Mouse (Mus musculus): Measurements from ENCODE around the gene Wdr82. TPM values are rescaled to one million over a fixed set of nuclear protein-coding genes. Genes with fewer than 3 reads are reported as not detected.

Gene Wdr82
- polyA plus RNA-seq (2012), result 13.1 and 14.5 TPM in 2 replicates

DNA sequence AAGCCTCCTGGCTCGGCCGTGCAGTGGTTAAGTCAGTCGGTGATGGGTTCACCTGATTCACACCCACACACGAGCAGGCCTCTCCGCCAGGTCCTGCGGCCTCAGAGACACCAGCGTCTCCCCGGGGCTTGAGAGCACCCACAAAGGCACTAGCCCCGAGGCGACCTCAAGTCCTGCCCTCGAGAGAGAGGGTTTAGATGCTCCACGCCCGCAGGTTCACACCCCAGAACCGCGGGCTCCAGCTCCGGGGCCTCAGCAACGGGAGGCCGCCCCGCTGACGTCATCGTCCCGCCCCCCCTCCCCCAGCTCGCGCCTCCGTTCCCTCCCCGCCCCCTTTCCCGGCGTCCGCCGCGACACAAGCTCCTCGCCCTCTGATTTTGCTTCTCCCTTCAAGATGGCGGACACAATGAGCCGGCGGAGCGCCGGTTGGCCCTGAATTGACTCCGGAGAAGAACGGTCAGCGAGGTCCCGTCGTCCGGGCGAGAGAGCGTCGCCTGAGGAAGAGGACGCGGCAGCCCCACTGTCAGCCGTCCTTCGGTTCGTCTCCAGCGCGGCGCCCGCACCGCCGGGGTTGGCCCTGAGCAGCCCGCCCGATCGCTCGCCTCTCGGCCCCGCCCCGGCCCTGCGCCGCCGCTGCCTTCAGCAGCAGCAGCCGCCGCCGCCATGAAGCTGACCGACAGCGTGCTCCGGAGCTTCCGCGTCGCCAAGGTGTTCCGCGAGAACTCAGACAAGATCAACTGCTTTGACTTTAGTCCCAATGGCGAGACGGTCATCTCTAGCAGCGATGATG lies at the start of gene Wdr82:
Wdr82 (plus strand) TSS at position 373 of the 790 bp plus-strand sequence.

DNA sequence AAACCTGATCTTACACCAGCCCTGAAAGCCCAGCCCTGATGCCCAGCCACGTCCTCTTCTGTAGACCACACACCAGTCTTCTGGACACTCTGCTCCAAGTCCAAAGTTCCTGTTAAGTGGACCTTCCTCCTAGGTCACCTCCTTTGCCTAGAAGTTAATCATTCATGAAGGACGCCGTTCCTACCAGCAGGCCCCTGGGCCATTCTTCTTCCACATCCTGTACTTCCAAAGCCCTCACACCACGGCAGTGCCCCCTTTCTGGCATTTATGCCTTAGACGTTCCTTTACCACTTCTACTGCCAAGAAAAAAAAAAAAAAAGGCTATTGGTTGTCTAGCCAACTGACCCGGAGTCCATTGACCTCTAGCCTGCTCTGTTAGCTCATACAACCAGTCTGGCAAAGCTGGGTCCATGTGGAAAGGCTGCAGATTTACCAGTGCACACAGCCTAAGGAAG lies 12.7 kb upstream of the Wdr82 start, which contains the start of gene Glyctk:
Glyctk (minus strand) TSS at position 102 of the 455 bp plus-strand sequence.

DNA sequence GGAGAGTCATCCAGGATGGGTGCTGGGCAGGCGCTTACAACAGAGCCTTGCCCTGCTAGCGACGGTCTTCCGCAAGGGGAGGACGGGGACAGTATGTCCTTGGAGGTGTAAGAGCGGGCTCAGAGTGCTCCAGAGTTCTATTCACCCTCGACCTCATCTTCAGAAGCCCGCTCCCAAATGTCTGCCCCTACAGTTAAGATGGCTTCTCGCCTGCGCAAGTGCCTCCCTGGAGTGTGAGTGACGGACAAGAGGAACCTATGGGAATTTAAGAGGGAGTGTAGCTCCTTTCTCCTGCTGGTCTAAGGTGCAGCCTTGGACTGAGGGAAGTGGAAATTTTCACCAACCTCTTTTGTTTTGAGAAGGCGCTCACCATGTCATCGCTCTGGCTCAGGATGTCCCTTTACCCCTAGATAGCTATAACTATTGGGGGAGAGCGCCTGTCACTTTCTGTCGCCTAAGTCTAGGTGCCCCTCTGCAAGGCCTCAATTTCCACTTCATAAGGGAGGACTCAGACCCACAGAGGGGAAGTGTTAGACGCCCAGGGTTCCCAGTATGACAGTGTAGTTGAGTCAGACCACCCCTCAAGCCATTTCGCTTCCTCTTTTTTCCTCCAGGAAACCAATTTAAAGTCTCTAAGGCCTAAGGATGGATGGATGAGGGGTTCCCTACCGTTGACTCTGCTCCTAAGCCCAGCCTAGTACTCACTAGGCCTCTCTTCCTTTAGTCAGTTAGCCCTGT lies 29.0 kb downstream of the Wdr82 start, which contains the start of gene Ppm1m:
Ppm1m (minus strand) TSS at position 212 of the 738 bp plus-strand sequence.

GRCm38 (mm10) chr9:106202819-106203636 lies 32.3 kb downstream of the Wdr82 start, which contains the start of gene Twf2:
TSS of gene Twf2 (plus strand) at chr9:106203108.

DNA sequence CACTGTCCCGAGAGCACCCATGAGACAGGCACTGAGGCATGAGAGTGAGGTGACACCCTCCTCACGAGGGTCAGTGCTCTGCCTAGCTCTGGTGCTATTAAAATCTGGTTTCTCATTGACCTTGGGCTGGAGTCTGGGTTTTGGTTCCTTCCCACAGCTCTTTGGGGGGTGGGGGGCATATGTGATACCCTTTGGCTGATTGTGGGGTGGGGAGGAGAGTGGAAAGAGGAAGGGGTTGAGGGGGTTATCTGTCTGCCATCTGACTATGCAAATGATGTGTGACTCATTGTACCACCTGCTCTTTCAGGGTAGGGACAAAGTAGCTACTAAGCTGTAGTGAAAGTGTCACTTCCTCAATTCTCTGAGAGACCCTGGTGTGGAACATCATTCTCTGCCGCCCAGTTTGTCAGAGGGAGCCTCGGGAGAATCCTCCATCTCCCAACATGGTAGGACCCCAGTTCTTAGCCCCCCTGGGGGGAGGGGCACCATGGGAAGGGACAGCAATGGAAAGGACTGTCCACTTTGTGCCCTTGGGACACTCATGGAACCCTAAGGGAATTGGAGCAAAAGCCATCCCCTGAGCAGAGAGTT lies 51.6 kb downstream of the Wdr82 start, which contains the start of gene Tlr9:
Tlr9 (plus strand) TSS at position 338 of the 591 bp plus-strand sequence.

Other genes with a start within 250 kb of the Wdr82 start
- gene Col6a5, start 210.3 kb upstream of the Wdr82 start, polyA plus RNA-seq (2012), result not detected in 2 replicates
- gene Col6a4, start 74.1 kb upstream of the Wdr82 start, polyA plus RNA-seq (2012), result not detected in 2 replicates
- 0.77 and 1.1 TPM in 2 replicates for gene Glyctk, start 12.8 kb upstream of the Wdr82 start, polyA plus RNA-seq (2012)
- 31.4 and 38.3 TPM in 2 replicates for gene Ppm1m, start 28.8 kb downstream of the Wdr82 start, polyA plus RNA-seq (2012)
- 75.1 and 84.6 TPM in 2 replicates for gene Twf2, start 32.2 kb downstream of the Wdr82 start, polyA plus RNA-seq (2012)
- gene Tlr9, start 51.7 kb downstream of the Wdr82 start, polyA plus RNA-seq (2012), result 1.5 and 2.0 TPM in 2 replicates
- 95.2 and 189 TPM in 2 replicates for gene Alas1, start 77.7 kb downstream of the Wdr82 start, polyA plus RNA-seq (2012)
- 20.0 and 25.1 TPM in 2 replicates for gene Poc1a, start 110.1 kb downstream of the Wdr82 start, polyA plus RNA-seq (2012)
- 21.3 and 26.6 TPM in 2 replicates for gene Dusp7, start 197.7 kb downstream of the Wdr82 start, polyA plus RNA-seq (2012)

All from megakaryocyte-erythroid progenitor cell, adult 5 weeks (primary cell).